Comparison of ENCODE assay signal across 9 mouse cellular contexts in the genomic region with DNA sequence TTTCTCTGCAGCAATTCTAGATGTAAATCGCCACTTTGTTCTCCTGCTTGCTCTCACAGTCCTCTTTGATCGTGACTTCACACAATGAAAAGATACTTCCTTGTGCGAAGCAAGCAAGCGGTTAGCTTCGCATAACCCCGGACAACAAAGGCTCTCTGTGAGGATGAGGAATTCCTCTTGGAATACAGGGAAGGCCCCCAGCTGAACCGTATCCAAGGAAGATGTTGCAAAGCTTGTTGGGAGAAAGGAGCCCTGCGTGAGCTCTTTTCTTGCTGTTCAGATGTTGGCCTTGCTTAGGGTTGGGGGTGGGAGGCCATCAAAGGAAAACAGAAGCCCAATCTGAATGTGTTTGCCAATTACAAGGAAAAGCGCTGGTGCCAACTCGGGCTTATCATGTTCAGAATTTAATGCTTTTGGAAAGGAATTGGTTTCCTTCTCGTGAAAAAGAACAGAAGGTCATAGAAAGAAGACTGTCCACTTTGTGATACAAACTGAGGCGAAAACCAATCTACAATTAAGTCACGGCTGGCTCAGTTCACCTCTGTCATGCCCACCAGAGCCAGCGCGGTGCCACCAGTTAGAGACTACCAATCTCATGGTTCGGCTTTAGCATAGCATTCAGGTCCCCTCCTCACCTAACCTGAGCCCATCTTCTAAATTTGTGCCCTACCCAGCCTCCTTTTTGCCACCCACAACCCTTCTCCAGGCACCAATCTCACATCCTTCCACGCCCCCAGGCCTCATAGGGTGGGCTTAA.
DNase-seq lines count a peak whose midpoint lies in the region; ATAC-seq lines count a peak whose summit lies in the region.
"Had no signal": no experiment of that assay in that cellular context is flagged by ENCODE, and none has a peak within 500 bp of the region (broad histone marks: within the 10 kb centered on the region; RNA-seq: fewer than 3 reads in every experiment).

No protein-coding gene starts in this region.

- H3K4me2 ChIP-seq in neural tube, embryonic 11.5 days (ENCODE audit: low read depth) = no peak overlapping the region
- H3K4me2 ChIP-seq in forebrain, embryonic 14.5 days (ENCODE audit: low read length) = peak overlapping the region; percentile 14; the same call in 1 of the 2 replicates

- no peak overlapping the region for H3K4me3 ChIP-seq in neural tube, embryonic 11.5 days (ENCODE audit: low read depth, low read length)
- H3K4me3 ChIP-seq in forebrain, embryonic 14.5 days (ENCODE audit: low read depth, low read length) = no peak overlapping the region

- peaks cover 10% of the 10 kb centered on the region for H3K4me1 ChIP-seq in neural tube, embryonic 11.5 days (ENCODE audit: control insufficient read depth, insufficient read depth, low read length)
- peaks cover 8% of the 10 kb centered on the region for H3K4me1 ChIP-seq in forebrain, embryonic 14.5 days (ENCODE audit: control insufficient read depth, insufficient read depth, low read length)

- DNase-seq in neural tube, embryonic 11.5 days (ENCODE audit: low spot score) = peak; percentile 57
- no peak for DNase-seq in neural tube, embryonic 10.5 days (ENCODE audit: extremely low spot score, low spot score)
- peak; percentile 79 for DNase-seq in forebrain, embryonic 14.5 days (ENCODE audit: low spot score)
- peak; percentile 60 to 63 for DNase-seq in left cerebral cortex, postnatal 10 days (ENCODE audit: extremely low spot score in 1 of 2, low spot score in 2 of 2)
- peak; percentile 35 for DNase-seq in right cerebral cortex, postnatal 4 days
- DNase-seq in heart, adult 11 months = no peak
- DNase-seq in T-cell, adult 2 months (ENCODE audit: low spot score) = no peak
- no peak for DNase-seq in thymus, postnatal 25 days

- 43% methylated on average over 17 of the region's 17 CpGs for WGBS in neural tube, embryonic 11.5 days
- 26% methylated on average over 17 of the region's 17 CpGs for WGBS in forebrain, embryonic 14.5 days

- no peak overlapping the region for H3K9ac ChIP-seq in neural tube, embryonic 11.5 days (ENCODE audit: low read length)
- peak overlapping the region; percentile 8; the same call in 1 of the 2 replicates for H3K9ac ChIP-seq in forebrain, embryonic 14.5 days (ENCODE audit: low read length)

- intact Hi-C loops in left cerebral cortex, postnatal 10 days (cut with DNase I) = no loop called here

- ATAC-seq in neural tube, embryonic 11.5 days (ENCODE audit: insufficient read depth, low FRiP score, low TSS enrichment) = peak; percentile 77
- peak; percentile 76 for ATAC-seq in forebrain, embryonic 14.5 days

- no peaks in the 10 kb centered on the region for H3K9me3 ChIP-seq in neural tube, embryonic 11.5 days (ENCODE audit: control insufficient read depth, low read length)
- H3K9me3 ChIP-seq in forebrain, embryonic 14.5 days (replicated peaks; ENCODE audit: control insufficient read depth, low read length) = no peaks in the 10 kb centered on the region

- H3K36me3 ChIP-seq in neural tube, embryonic 11.5 days (ENCODE audit: control insufficient read depth, insufficient read depth, low read length) = no peaks in the 10 kb centered on the region
- H3K36me3 ChIP-seq in forebrain, embryonic 14.5 days (ENCODE audit: control insufficient read depth, insufficient read depth, low read length) = no peaks in the 10 kb centered on the region

- no peaks in the 10 kb centered on the region for H3K27me3 ChIP-seq in neural tube, embryonic 11.5 days (ENCODE audit: control insufficient read depth, insufficient read depth, low read length)
- no peaks in the 10 kb centered on the region for H3K27me3 ChIP-seq in forebrain, embryonic 14.5 days (replicated peaks; ENCODE audit: control insufficient read depth, insufficient read depth, low read length)

- H3K27ac ChIP-seq in neural tube, embryonic 11.5 days (ENCODE audit: low read depth, low read length) = 0 out of 2 replicates have a peak overlapping the region, but pooled peaks have one; percentile 34
- H3K27ac ChIP-seq in forebrain, embryonic 14.5 days (ENCODE audit: low read depth, low read length) = peak overlapping the region; percentile 72; the same call in 1 of the 2 replicates
- H3K27ac ChIP-seq: macrophage had no signal

Comparison
In these comparisons a context has a peak if more than half of its experiments do, and no peak if none do; other contexts are left out.
1. DNase-seq: peak in neural tube, embryonic 11.5 days (single experiment), forebrain, embryonic 14.5 days (single experiment), left cerebral cortex, postnatal 10 days (2 of 2) and right cerebral cortex, postnatal 4 days (single experiment); none in neural tube, embryonic 10.5 days (single experiment), heart, adult 11 months (single experiment), T-cell, adult 2 months (single experiment) and thymus, postnatal 25 days (single experiment).